Mouse (Mus musculus): ENCODE measurements around the gene Nacc2.
A peak's percentile ranks its signal among the peaks of the same experiment; 100 is the strongest.

Gene Nacc2

DNA sequence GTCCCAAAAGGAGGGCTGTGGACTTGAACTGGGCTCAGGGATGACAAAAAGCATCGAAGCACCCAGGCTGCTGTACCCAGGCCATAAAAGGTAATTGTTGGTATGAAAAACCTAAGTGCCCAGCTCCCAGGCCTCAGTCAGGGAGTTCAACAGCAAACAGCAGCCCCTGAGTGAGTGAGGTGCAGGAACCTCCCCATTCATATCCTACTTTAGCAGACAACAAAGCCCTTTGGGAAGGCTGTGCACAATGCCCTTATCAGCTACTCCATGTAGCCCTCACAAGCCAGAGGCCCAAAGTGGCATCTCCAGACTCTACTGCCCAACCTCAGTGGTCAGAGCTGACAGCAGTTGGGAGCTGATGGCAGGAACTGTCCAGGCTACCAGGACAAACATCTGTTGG, 23.2 kb downstream of the Nacc2 start:
- no peak for DNase-seq (ENCODE audit: low spot score in 2 of 2)

GRCm38 (mm10) chr2:26099260-26099659, 23.8 kb downstream of the Nacc2 start:
- no peak for DNase-seq (ENCODE audit: low spot score in 2 of 2)

- no peak for DNase-seq (ENCODE audit: low spot score in 2 of 2)
These were observed 29.1 kb downstream of the Nacc2 start for GRCm38 (mm10) chr2:26093897-26094296.

DNA sequence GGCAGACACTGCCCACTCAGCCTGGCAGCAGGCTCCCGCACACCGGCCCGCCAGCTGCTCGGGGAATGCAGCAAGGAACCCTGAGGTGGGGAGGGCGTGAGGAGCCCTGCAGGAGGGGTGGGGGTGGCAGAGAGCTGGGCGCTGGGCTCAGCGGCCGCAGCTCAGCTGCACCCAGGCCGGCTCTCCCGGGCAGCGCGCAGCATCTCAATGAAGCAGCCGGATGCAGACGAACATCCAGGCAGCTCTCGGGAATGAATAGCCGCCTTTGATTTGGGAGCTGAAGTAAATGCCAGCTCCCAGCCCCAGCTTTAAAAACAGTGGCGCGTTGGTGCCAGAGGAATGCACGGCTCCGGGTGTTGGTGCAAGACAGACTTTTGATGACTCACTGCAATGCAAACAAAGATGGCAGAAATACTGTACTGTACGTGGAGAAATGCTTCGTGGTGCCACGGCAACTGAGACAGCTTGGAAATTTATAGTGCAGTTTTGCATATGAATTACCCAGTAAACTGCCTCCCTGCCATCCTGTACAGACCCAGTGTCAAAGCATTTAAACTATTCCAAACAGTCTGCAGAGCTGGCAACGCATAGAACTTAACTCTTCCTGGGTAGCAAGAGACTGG, 31.1 kb downstream of the Nacc2 start:
- DNase-seq (ENCODE audit: low spot score in 2 of 2) = peak in 1 of 2 experiments; percentile 36

DNA sequence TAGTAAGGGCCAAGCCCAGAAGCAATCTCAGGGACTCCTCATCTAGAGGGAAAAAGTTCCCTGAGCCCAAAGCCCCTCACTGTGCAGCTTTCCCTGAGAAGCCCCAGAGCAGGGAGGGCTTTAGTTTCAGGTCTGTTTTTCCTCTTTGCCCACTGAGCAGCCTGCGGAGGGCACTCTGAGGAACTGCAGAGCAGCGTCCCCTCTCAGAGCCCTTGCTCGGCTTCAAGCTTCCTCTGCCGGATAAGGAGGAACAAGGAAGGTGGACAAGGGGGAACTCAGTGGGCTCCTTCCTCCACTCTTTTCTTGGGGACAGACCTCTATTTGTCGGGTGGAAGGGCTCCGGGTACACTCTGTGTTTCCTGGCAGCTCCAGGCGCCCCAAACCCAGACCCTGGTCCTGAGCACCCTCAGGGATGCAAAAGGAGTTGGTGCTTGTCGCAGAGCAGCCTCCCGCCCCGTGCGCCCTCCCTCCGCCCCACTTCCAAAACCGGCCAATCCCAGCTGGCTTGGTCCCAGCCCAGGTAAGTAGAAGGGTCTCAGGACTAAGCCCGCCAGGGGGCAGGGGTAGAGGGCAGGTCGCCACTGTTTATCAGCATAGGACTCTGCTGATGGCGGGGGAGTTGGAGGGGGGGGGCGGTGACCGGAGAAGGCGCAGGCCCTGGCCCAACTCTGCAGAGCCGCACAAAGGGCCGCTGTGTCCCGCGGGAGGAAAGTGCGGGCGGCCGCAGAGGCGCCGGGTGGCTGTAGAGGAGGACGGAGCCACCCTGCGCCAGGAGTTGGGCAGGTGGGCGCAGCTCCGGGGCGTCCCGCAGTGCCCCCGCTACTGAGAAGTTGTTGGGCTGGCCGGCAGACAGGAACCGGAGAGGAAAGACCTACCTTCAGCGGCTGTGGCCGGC, 31.9 kb downstream of the Nacc2 start:
- DNase-seq (ENCODE audit: low spot score in 2 of 2) = peak in 1 of 2 experiments; percentile 33

- DNase-seq (ENCODE audit: low spot score in 2 of 2) = no peak
These were observed 34.0 kb downstream of the Nacc2 start for GRCm38 (mm10) chr2:26089005-26089404.

- no peak for DNase-seq (ENCODE audit: low spot score in 2 of 2)
These were observed 36.0 kb downstream of the Nacc2 start for GRCm38 (mm10) chr2:26086926-26087600.

DNA sequence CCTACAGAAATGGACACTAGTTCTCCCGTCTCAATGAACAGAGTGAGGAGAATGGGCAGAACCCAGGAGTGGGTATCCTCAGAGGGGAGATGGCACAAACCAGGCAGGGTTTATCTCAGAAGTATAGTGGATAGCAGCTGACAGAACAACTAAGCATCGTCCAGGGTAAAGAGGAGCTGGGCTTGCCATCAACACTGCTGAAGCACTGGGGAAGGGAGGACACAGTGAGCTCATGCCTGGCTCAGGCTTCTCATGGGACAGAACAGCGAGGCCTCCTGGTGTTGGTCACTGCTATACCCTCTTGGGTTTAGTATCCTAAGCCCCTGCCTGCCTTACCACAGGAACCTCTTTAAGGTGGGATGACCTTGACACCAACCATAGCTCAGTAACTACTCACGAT, 36.5 kb downstream of the Nacc2 start:
- no peak for DNase-seq (ENCODE audit: low spot score in 2 of 2)

GRCm38 (mm10) chr2:26082883-26083282, 40.1 kb downstream of the Nacc2 start:
- no peak for DNase-seq (ENCODE audit: low spot score in 2 of 2)

DNA sequence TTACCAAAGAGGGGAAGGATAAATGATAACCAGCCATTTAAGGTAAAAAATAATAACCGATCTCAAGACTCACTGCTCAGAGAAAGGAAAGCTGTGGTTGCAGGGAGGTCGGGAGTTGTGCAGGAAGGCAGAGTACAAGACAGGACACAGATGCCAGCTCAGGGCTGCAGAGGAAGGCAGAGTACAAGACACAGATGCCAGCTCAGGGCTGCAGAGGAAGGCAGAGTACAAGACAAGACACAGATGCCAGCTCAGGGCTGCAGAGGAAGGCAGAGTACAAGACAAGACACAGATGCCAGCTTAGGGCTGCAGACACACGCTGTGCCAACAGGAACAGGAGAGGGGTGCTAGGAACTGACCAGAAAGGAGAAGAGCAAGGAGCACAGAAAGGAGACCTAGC, 42.2 kb downstream of the Nacc2 start:
- no peak for DNase-seq (ENCODE audit: low spot score in 2 of 2)

DNA sequence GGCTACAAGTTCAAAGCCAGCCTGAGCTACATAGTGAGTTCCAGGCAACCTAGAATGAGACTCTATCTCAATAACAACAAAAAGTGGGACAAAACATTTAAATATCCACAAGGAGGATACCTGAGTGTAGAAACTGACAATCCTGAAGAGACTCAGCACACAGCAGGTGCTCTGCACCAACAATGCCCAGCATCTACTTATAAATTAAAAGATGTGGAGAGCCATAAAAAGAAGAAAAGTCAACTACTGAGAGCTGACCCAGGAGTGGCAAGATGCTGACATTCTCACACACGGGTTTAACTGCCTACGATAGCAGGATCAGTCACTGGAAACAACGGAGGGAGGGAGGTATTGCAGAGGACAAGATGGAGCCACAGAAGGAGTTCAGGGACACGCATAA, 43.6 kb downstream of the Nacc2 start:
- no peak for DNase-seq (ENCODE audit: low spot score in 2 of 2)

DNA sequence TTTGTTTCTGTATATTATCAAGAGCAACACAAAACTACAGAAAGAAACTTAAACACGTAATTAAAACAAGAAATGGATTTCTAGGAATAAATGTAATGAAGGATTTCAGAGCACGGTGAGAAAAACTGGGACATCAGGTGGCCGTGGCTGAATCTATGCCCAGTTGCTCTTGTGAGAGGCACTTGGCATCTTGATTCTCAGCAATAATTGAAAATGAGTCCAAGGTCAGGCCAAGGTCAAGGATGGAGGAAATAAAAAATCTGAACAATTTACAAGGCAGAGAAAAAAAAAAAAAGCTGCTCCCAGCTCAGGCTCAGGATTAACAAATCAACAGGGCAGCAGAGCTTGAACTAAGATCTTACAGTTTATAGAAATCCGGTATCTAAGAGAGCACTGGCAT, 46.0 kb downstream of the Nacc2 start:
- DNase-seq (ENCODE audit: low spot score in 2 of 2) = no peak

GRCm38 (mm10) chr2:26076121-26076520, 46.9 kb downstream of the Nacc2 start:
- no peak for DNase-seq (ENCODE audit: low spot score in 2 of 2)

GRCm38 (mm10) chr2:26074551-26074950, 48.5 kb downstream of the Nacc2 start:
- DNase-seq (ENCODE audit: low spot score in 2 of 2) = no peak

DNA sequence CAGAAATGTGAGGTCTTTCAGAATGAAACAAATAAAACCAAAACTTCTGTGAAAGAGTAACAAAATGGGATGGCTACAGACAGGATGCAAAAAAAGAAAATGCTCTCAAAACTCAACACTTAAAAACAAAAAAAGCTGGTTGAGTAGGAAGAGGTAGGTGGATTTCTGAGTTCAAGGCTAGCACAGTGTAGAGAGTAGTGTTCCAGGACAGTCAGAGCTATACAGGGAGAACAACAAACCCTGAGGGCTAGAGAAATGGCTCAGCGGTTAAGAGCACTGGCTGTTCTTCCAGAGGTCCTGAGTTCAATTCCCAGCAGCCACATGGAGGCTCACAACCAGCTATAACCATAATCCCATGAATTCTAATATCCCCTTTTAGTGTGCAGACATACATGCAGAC, 54.4 kb downstream of the Nacc2 start:
- DNase-seq (ENCODE audit: low spot score in 2 of 2) = no peak

GRCm38 (mm10) chr2:26068175-26068574, 54.8 kb downstream of the Nacc2 start:
- DNase-seq (ENCODE audit: low spot score in 2 of 2) = no peak

DNA sequence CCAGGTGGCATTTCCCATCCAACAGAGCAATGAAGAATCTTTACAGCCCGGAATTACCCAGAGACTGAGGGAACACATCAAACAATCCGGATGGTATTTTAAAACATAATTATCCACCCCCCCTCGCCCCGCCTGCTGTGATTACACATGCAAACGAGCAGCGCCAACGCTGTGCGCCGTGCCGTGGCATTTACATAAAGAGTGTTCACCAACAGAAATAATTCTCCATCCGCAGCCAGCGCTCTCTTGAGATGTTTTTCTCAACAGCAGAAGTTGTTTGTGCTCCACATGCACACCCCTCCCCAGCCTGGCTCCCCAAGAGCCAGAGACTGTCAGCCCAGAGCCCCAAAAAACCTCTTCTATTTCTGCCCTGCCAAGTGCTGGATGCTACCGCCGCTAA, 56.5 kb downstream of the Nacc2 start:
- no peak for DNase-seq (ENCODE audit: low spot score in 2 of 2)

DNA sequence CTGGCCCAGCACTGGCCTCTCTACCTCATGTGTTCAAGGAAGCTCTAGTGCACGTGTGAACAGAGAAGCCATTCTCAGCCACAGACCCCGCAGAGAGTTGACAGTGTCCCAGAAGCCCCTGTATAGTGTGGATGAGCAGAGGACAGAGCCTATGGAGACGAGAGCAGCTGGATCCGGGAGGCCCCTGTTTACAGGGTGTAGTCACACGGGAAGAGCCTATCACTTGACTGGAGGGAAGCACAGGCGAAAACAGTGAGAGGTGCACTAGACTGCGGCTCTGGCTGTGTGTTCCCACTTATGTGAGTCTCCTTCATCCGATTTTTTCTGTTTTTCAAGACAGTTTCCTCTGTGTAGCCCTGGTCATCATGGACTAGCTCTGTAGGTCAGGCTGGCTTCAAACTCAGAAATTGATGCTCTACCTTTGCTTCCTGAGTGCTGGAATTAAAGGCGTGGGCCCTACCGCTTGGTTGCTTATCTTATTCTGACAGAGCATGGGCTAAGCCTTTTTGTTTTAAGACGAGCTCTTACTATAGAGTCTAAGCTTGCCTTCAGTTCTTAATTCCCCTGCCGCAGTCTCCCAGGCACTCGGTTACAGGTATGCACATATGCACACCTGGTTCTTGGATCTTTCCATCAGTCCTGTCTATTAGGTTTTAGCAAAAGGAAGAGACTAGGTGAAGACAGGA, 60.1 kb downstream of the Nacc2 start:
- no peak for DNase-seq (ENCODE audit: low spot score in 2 of 2)

DNA sequence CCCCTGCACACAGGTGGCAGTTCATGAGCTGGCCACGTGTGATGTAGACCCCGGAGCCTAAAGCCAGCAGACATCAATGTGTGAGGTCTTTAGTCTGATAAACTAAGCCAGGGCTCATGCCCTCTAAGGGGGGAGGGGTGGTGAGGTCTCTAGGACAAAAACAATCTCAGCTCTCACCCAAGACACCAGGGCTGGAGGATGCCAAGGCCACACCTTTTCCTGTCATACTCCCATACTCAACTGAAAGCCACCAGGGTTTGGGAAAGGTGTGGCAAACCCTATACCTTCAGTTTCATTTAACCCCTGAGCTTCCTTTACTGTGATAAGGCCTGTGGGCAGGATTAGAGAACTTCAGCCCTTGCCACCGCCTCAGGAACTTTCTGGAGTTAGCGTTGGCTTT, 60.8 kb downstream of the Nacc2 start:
- no peak for DNase-seq (ENCODE audit: low spot score in 2 of 2)

DNA sequence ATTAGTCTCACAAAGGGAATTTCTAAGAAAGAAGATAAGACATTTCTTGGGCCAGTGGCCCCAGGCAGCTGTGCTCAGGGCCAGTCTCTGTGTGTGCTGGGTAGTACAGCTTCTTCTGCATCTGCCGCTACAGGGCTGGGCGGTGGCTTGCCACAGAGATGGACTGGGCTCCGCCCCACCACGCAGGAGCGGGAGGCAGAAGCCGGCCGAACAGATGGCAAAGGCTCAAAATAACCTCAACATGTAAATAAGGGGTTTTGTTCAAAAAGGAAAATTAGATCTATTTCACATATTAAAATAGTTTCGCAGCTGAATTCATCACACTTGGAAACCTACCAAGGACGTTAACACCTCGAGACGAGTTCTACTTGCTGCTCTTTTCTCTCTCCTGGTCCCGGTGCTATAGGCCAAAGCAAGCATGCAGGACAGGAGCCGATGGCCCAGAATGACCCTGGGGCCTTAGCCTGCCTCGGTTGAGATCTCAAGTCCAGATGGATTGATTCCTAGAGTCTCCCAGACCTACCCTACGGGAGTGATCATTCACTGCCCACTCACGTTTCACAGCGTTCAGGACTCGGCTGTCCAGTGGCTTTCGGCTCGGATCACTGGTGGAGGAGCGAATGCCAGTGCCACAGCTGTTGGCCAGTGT, 61.9 kb downstream of the Nacc2 start:
- no peak for DNase-seq (ENCODE audit: low spot score in 2 of 2)

DNA sequence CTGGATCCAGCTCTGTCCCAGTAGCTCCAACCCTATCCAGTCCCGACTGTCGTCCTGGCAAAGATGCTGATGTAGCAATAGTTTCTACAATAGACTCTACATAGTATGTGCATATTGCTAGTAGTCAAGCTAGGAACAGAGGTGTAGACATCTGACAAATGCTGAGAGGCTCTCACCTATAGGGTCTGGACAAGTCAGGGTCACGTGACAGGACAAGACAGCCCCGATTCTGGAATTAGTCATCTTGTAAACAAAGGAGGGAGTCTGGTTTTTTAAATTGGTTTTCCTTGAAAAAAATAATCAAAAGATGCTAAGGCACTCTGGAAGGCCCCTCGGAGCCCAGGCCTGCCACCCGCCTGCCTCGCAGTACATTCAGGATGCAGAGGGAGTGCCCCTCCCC, 66.0 kb downstream of the Nacc2 start:
- DNase-seq (ENCODE audit: low spot score in 2 of 2) = no peak

- DNase-seq (ENCODE audit: low spot score in 2 of 2) = no peak
These were observed 66.8 kb downstream of the Nacc2 start for GRCm38 (mm10) chr2:26056226-26056625.

Measured in cerebellum, postnatal 4 days (tissue).